Comparison of ENCODE assay signal across 30 mouse cellular contexts in genomic region chr11:98012831-98013230, GRCm38 (mm10). TPM values are rescaled to one million over a fixed set of nuclear protein-coding genes. Genes with fewer than 3 reads are reported as not detected.
DNase-seq lines count a peak whose midpoint lies in the region; ATAC-seq and TF ChIP-seq lines count a peak whose summit lies in the region.
"Had no signal": no experiment of that assay in that cellular context is flagged by ENCODE, and none has a peak within 500 bp of the region (broad histone marks: within the 10 kb centered on the region; RNA-seq: fewer than 3 reads in every experiment).

No protein-coding gene starts in this region.

- H3K36me3 ChIP-seq in kidney, postnatal 0 days (ENCODE audit: insufficient read depth, low read length), result peaks cover 37% of the 10 kb centered on the region
- peaks cover 84% of the 10 kb centered on the region for H3K36me3 ChIP-seq in neural tube, embryonic 12.5 days
- H3K36me3 ChIP-seq in heart, embryonic 12.5 days, result peaks cover 15% of the 10 kb centered on the region; the same call in 1 of the 2 replicates
- H3K36me3 ChIP-seq in forebrain, embryonic 12.5 days (replicated peaks), result peaks cover 68% of the 10 kb centered on the region
- H3K36me3 ChIP-seq: G1E; heart, embryonic 15.5 days had no signal

- no peak overlapping the region for H3K27ac ChIP-seq in kidney, postnatal 0 days
- no peak overlapping the region for H3K27ac ChIP-seq in neural tube, embryonic 12.5 days
- H3K27ac ChIP-seq in heart, embryonic 12.5 days (ENCODE audit: poor library complexity, severe bottlenecking), result no peak overlapping the region
- H3K27ac ChIP-seq in forebrain, embryonic 12.5 days, result no peak overlapping the region
- H3K27ac ChIP-seq: embryonic facial prominence, embryonic 12.5 days; embryonic facial prominence, embryonic 15.5 days; forebrain, embryonic 15.5 days; heart, adult 2 months; heart, embryonic 15.5 days; hindbrain, embryonic 10.5 days; hindbrain, embryonic 13.5 days; intestine, embryonic 15.5 days had no signal

- no peaks in the 10 kb centered on the region for H3K27me3 ChIP-seq in kidney, postnatal 0 days (ENCODE audit: insufficient read depth, low read length)
- H3K27me3 ChIP-seq in neural tube, embryonic 12.5 days (replicated peaks), result no peaks in the 10 kb centered on the region
- H3K27me3 ChIP-seq in heart, embryonic 12.5 days (replicated peaks), result peaks cover 38% of the 10 kb centered on the region
- H3K27me3 ChIP-seq in forebrain, embryonic 12.5 days, result no peaks in the 10 kb centered on the region; the same call in 1 of the 2 replicates
- H3K27me3 ChIP-seq: embryonic facial prominence, embryonic 12.5 days; embryonic facial prominence, embryonic 15.5 days; forebrain, embryonic 15.5 days; hindbrain, embryonic 13.5 days; intestine, embryonic 15.5 days; Patski had no signal

- H3K4me1 ChIP-seq in kidney, postnatal 0 days (replicated peaks; ENCODE audit: insufficient read depth, low read length), result no peaks in the 10 kb centered on the region
- no peaks in the 10 kb centered on the region for H3K4me1 ChIP-seq in neural tube, embryonic 12.5 days
- H3K4me1 ChIP-seq in heart, embryonic 12.5 days (replicated peaks), result 0 out of 2 replicates have a peak, but pooled peaks cover 8% of the 10 kb centered on the region
- no peaks in the 10 kb centered on the region for H3K4me1 ChIP-seq in forebrain, embryonic 12.5 days
- H3K4me1 ChIP-seq: embryonic facial prominence, embryonic 12.5 days; embryonic facial prominence, embryonic 15.5 days; forebrain, embryonic 15.5 days; heart, embryonic 15.5 days had no signal

- H3K9me3 ChIP-seq in kidney, postnatal 0 days (replicated peaks; ENCODE audit: low read length), result no peaks in the 10 kb centered on the region
- H3K9me3 ChIP-seq in neural tube, embryonic 12.5 days, result no peaks in the 10 kb centered on the region
- no peaks in the 10 kb centered on the region for H3K9me3 ChIP-seq in heart, embryonic 12.5 days (replicated peaks)
- no peaks in the 10 kb centered on the region for H3K9me3 ChIP-seq in forebrain, embryonic 12.5 days
- H3K9me3 ChIP-seq: embryonic facial prominence, embryonic 12.5 days; embryonic facial prominence, embryonic 15.5 days; forebrain, embryonic 15.5 days; G1E; heart, embryonic 15.5 days; hindbrain, embryonic 10.5 days; hindbrain, embryonic 13.5 days; intestine, embryonic 15.5 days had no signal

- H3K4me3 ChIP-seq in kidney, postnatal 0 days (replicated peaks; ENCODE audit: low read depth, low read length), result no peak overlapping the region
- no peak overlapping the region for H3K4me3 ChIP-seq in neural tube, embryonic 12.5 days
- no peak overlapping the region for H3K4me3 ChIP-seq in heart, embryonic 12.5 days
- H3K4me3 ChIP-seq in forebrain, embryonic 12.5 days (replicated peaks), result no peak overlapping the region
- H3K4me3 ChIP-seq: embryonic facial prominence, embryonic 12.5 days; embryonic facial prominence, embryonic 15.5 days; forebrain, embryonic 15.5 days; heart, adult 2 months; heart, embryonic 15.5 days; hindbrain, embryonic 10.5 days; hindbrain, embryonic 13.5 days; intestine, embryonic 15.5 days had no signal

- DNase-seq in kidney, postnatal 0 days (ENCODE audit: low spot score), result no peak
- DNase-seq in kidney, postnatal 36 days, result no peak
- no peak for DNase-seq in neural tube, embryonic 10.5 days (ENCODE audit: extremely low spot score, low spot score)
- peak; percentile 73 for DNase-seq in R1 (ENCODE audit: low read depth, low spot score)
- DNase-seq in frontal cortex, postnatal 14 days (ENCODE audit: low spot score in 2 of 2), result no peak
- DNase-seq: adrenal gland, adult 8-10 months; adrenal gland, postnatal 25 days; cerebellum, adult 18-20 months; cerebellum, adult 9-10 months; cerebellum, postnatal 14 days; gastrocnemius, postnatal 10 days; gastrocnemius, postnatal 36 days; heart, adult 2 months; heart, postnatal 10 days; heart, postnatal 36 days had no signal

- TF ChIP-seq CTCF in kidney, postnatal 0 days (IDR thresholded peaks at IDR 0.05; ENCODE audit: low read depth), result no peak

- H3K4me2 ChIP-seq in kidney, postnatal 0 days (ENCODE audit: low read length), result no peak overlapping the region
- no peak overlapping the region for H3K4me2 ChIP-seq in neural tube, embryonic 12.5 days (replicated peaks)
- no peak overlapping the region for H3K4me2 ChIP-seq in heart, embryonic 12.5 days
- H3K4me2 ChIP-seq in forebrain, embryonic 12.5 days, result no peak overlapping the region
- H3K4me2 ChIP-seq: embryonic facial prominence, embryonic 12.5 days; embryonic facial prominence, embryonic 15.5 days; forebrain, embryonic 15.5 days; heart, embryonic 11.5 days; heart, embryonic 15.5 days; hindbrain, embryonic 13.5 days; intestine, embryonic 15.5 days had no signal

- H3K9ac ChIP-seq in kidney, postnatal 0 days (ENCODE audit: low read depth, low read length), result no peak overlapping the region
- H3K9ac ChIP-seq in neural tube, embryonic 12.5 days, result 0 out of 2 replicates have a peak overlapping the region, but pooled peaks have one; percentile 29
- no peak overlapping the region for H3K9ac ChIP-seq in heart, embryonic 12.5 days
- no peak overlapping the region for H3K9ac ChIP-seq in forebrain, embryonic 12.5 days
- H3K9ac ChIP-seq: embryonic facial prominence, embryonic 12.5 days; embryonic facial prominence, embryonic 15.5 days; forebrain, embryonic 15.5 days; heart, embryonic 15.5 days; hindbrain, embryonic 13.5 days; intestine, embryonic 15.5 days had no signal

- WGBS in kidney, postnatal 0 days, result 82% methylated on average over 10 of the region's 10 CpGs
- 86% methylated on average over 10 of the region's 10 CpGs for WGBS in neural tube, embryonic 12.5 days
- 75% methylated on average over 10 of the region's 10 CpGs for WGBS in heart, embryonic 12.5 days
- WGBS in forebrain, embryonic 12.5 days, result 85% methylated on average over 10 of the region's 10 CpGs

- 0 out of 2 replicates have a peak, but pooled peaks have one; percentile 14 for ATAC-seq in kidney, postnatal 0 days (replicated peaks; ENCODE audit: low FRiP score, low read depth)
- no peak for ATAC-seq in neural tube, embryonic 12.5 days (ENCODE audit: low FRiP score, low read depth)
- no peak for ATAC-seq in heart, embryonic 12.5 days (ENCODE audit: insufficient number of reproducible peaks, low FRiP score)
- ATAC-seq in forebrain, embryonic 12.5 days (ENCODE audit: low FRiP score), result no peak
- ATAC-seq: activated CD4-positive, CD25-positive, alpha-beta regulatory T cell, adult 4 months; forebrain, embryonic 15.5 days; hindbrain, embryonic 16.5 days; intestine, embryonic 15.5 days; Patski had no signal

RNA-seq across cellular contexts. Expression of gene Cacnb1, which starts 10.0 kb away (rescaled TPM):
- 8.8 and 9.0 TPM in 2 replicates for polyA plus RNA-seq in kidney, postnatal 0 days (2015; fragmentation: Nextera tagmentation; extraction: Ambion mirVana)
- polyA plus RNA-seq in neural tube, embryonic 12.5 days (2016; fragmentation: Nextera tagmentation; extraction: Ambion mirVana), result 38.2 and 40.9 TPM in 2 replicates
- polyA plus RNA-seq in heart, embryonic 12.5 days (2016; fragmentation: Nextera tagmentation; extraction: Ambion mirVana), result 6.1 and 8.5 TPM in 2 replicates
- 22.5 and 29.3 TPM in 2 replicates for polyA plus RNA-seq in forebrain, embryonic 12.5 days (2016; fragmentation: Nextera tagmentation; extraction: Ambion mirVana)

RNA-seq across cellular contexts. Expression of gene Rpl19, which starts 13.7 kb away (rescaled TPM):
- 1,072 and 1,182 TPM in 2 replicates for polyA plus RNA-seq in kidney, postnatal 0 days (2015; fragmentation: Nextera tagmentation; extraction: Ambion mirVana)
- 709 and 737 TPM in 2 replicates for polyA plus RNA-seq in neural tube, embryonic 12.5 days (2016; fragmentation: Nextera tagmentation; extraction: Ambion mirVana)
- polyA plus RNA-seq in heart, embryonic 12.5 days (2016; fragmentation: Nextera tagmentation; extraction: Ambion mirVana), result 654 and 675 TPM in 2 replicates
- 737 and 747 TPM in 2 replicates for polyA plus RNA-seq in forebrain, embryonic 12.5 days (2016; fragmentation: Nextera tagmentation; extraction: Ambion mirVana)

RNA-seq across cellular contexts. Expression of gene Arl5c, which starts 16.9 kb away (rescaled TPM):
- polyA plus RNA-seq in kidney, postnatal 0 days (2015; fragmentation: Nextera tagmentation; extraction: Ambion mirVana), result 2.0 and 3.1 TPM in 2 replicates
- 6.8 and 8.6 TPM in 2 replicates for polyA plus RNA-seq in neural tube, embryonic 12.5 days (2016; fragmentation: Nextera tagmentation; extraction: Ambion mirVana)
- 3.4 and 3.9 TPM in 2 replicates for polyA plus RNA-seq in heart, embryonic 12.5 days (2016; fragmentation: Nextera tagmentation; extraction: Ambion mirVana)
- 7.0 and 7.8 TPM in 2 replicates for polyA plus RNA-seq in forebrain, embryonic 12.5 days (2016; fragmentation: Nextera tagmentation; extraction: Ambion mirVana)
- polyA plus RNA-seq: G1E had no signal

RNA-seq across cellular contexts. Expression of gene Plxdc1, which starts 26.6 kb away (rescaled TPM):
- 1.8 and 2.1 TPM in 2 replicates for polyA plus RNA-seq in kidney, postnatal 0 days (2015; fragmentation: Nextera tagmentation; extraction: Ambion mirVana)
- 0.24 and 0.68 TPM in 2 replicates for polyA plus RNA-seq in neural tube, embryonic 12.5 days (2016; fragmentation: Nextera tagmentation; extraction: Ambion mirVana)
- 0.31 TPM in 1 of 2 replicates, not detected in the other for polyA plus RNA-seq in heart, embryonic 12.5 days (2016; fragmentation: Nextera tagmentation; extraction: Ambion mirVana)
- 0.22 and 0.33 TPM in 2 replicates for polyA plus RNA-seq in forebrain, embryonic 12.5 days (2016; fragmentation: Nextera tagmentation; extraction: Ambion mirVana)
- polyA plus RNA-seq: heart, embryonic 11.5 days had no signal

RNA-seq across cellular contexts. Expression of gene Stac2, which starts 40.4 kb away (rescaled TPM):
- 1.6 and 2.0 TPM in 2 replicates for polyA plus RNA-seq in kidney, postnatal 0 days (2015; fragmentation: Nextera tagmentation; extraction: Ambion mirVana)
- 10.2 and 11.2 TPM in 2 replicates for polyA plus RNA-seq in neural tube, embryonic 12.5 days (2016; fragmentation: Nextera tagmentation; extraction: Ambion mirVana)
- 0.47 and 0.63 TPM in 2 replicates for polyA plus RNA-seq in heart, embryonic 12.5 days (2016; fragmentation: Nextera tagmentation; extraction: Ambion mirVana)
- 1.6 TPM in 2 replicates for polyA plus RNA-seq in forebrain, embryonic 12.5 days (2016; fragmentation: Nextera tagmentation; extraction: Ambion mirVana)
- polyA plus RNA-seq: G1E had no signal
